ENCODE assay signal across 9 mouse cellular contexts in the genomic region with DNA sequence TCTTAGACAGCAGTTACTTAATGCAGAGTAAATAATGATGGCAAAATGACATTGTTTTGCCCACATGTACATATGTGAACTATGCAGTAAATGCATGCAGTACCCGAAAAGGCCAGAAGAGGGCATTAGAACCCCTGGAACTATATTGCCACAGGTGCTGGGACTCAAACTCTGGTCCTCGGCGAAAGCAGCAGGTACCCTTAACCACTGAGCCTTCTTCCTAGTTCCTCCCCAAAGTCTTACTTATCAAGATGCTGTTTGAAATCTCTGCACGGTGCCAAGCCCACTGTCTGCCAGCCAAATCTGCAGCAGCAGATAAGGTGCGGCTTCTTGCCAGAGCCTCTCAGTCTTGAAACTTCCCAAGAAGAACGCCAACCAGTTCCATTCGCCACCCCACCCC.
DNase-seq lines count a peak whose midpoint lies in the region; ATAC-seq and TF ChIP-seq lines count a peak whose summit lies in the region.
"Had no signal": no experiment of that assay in that cellular context is flagged by ENCODE, and none has a peak within 500 bp of the region (broad histone marks: within the 10 kb centered on the region; RNA-seq: fewer than 3 reads in every experiment).

No protein-coding gene starts in this region.

- H3K4me2 ChIP-seq in kidney, embryonic 14.5 days (replicated peaks; ENCODE audit: low read depth, low read length): no peak overlapping the region
- H3K4me2 ChIP-seq: hindbrain, embryonic 13.5 days had no signal

- peaks cover 2% of the 10 kb centered on the region; the same call in 1 of the 2 replicates for H3K4me1 ChIP-seq in kidney, adult 2 months (ENCODE audit: control insufficient read depth, insufficient read depth, low read length)
- peaks cover 2 to 24% of the 10 kb centered on the region in 2 experiments; a peak in 3 of 4 replicates for H3K4me1 ChIP-seq in ES-E14 (ENCODE audit: control insufficient read depth in 2 of 2, insufficient read depth in 2 of 2, low read length in 2 of 2, poor library complexity in 1 of 2)
- H3K4me1 ChIP-seq in kidney, embryonic 14.5 days (ENCODE audit: control insufficient read depth, insufficient read depth, low read length): peaks cover 6% of the 10 kb centered on the region

- H3K27ac ChIP-seq in kidney, adult 2 months (ENCODE audit: insufficient read depth, low read depth, low read length): no peak overlapping the region
- H3K27ac ChIP-seq in ES-E14 (ENCODE audit: insufficient read depth, low read depth, low read length, poor library complexity, severe bottlenecking): no peak overlapping the region
- H3K27ac ChIP-seq in kidney, embryonic 14.5 days (ENCODE audit: low read depth, low read length): no peak overlapping the region
- H3K27ac ChIP-seq: hindbrain, embryonic 13.5 days had no signal

- no peak for TF ChIP-seq POLR2A in kidney, adult 2 months (IDR thresholded peaks at IDR 0.05; ENCODE audit: low read depth, low read length)

- in situ Hi-C loops in ES-E14 (cut with MboI; ENCODE audit: low sequenced_read_pairs in 2 of 2, unreplicated experiment in 2 of 2): no loop called here

- WGBS in kidney, adult 2 months: 91% methylated on average over 7 of the region's 7 CpGs
- 84% methylated on average over 7 of the region's 7 CpGs for WGBS in kidney, embryonic 14.5 days

- no peak overlapping the region for H3K9ac ChIP-seq in ES-E14 (ENCODE audit: insufficient read depth, low read depth, low read length, poor library complexity, severe bottlenecking)
- H3K9ac ChIP-seq in kidney, embryonic 14.5 days (ENCODE audit: low read depth, low read length): no peak overlapping the region
- H3K9ac ChIP-seq: hindbrain, embryonic 13.5 days had no signal

- no peak for DNase-seq in kidney, adult 2 months
- no peak for DNase-seq in kidney, postnatal 4 days
- DNase-seq in B cell, adult 2 months: peak; percentile 37 to 45
- no peak for DNase-seq in ES-E14 (ENCODE audit: low read depth, low spot score)
- no peak for DNase-seq in right cerebral cortex, postnatal 25 days
- DNase-seq: right cerebral cortex, postnatal 4 days had no signal

- no peaks in the 10 kb centered on the region for H3K27me3 ChIP-seq in kidney, adult 2 months (replicated peaks; ENCODE audit: control insufficient read depth, insufficient read depth, low read length)
- no peaks in the 10 kb centered on the region for H3K27me3 ChIP-seq in kidney, embryonic 14.5 days (ENCODE audit: control insufficient read depth, insufficient read depth, low read length)
- H3K27me3 ChIP-seq: hindbrain, embryonic 13.5 days had no signal

- H3K4me3 ChIP-seq in kidney, adult 2 months (ENCODE audit: insufficient read depth, low read depth, low read length): no peak overlapping the region
- no peak overlapping the region for H3K4me3 ChIP-seq in ES-E14 (ENCODE audit: insufficient read depth in 1 of 2, low read depth in 1 of 2, low read length in 2 of 2, poor library complexity in 1 of 2, severe bottlenecking in 1 of 2)
- H3K4me3 ChIP-seq in kidney, embryonic 14.5 days (ENCODE audit: low read length): no peak overlapping the region
- H3K4me3 ChIP-seq: hindbrain, embryonic 13.5 days had no signal

- TF ChIP-seq CTCF in kidney, adult 2 months (conservative IDR thresholded peaks at IDR 0.05; ENCODE audit: insufficient read depth, insufficient read length, low read depth, low read length): peak; percentile 37; the same call in 1 of the 2 replicates

- H3K36me3 ChIP-seq in kidney, adult 2 months (ENCODE audit: control insufficient read depth, insufficient read depth, low read length): no peaks in the 10 kb centered on the region
- peaks cover 4% of the 10 kb centered on the region; the same call in 1 of the 2 replicates for H3K36me3 ChIP-seq in ES-E14 (ENCODE audit: control insufficient read depth, insufficient read depth, low read length, poor library complexity, severe bottlenecking)
- H3K36me3 ChIP-seq in kidney, embryonic 14.5 days (ENCODE audit: control insufficient read depth, insufficient read depth, low read length): no peaks in the 10 kb centered on the region
- H3K36me3 ChIP-seq: hindbrain, embryonic 13.5 days had no signal

- ATAC-seq in megakaryocyte-erythroid progenitor cell, adult 5-6 weeks (replicated peaks; ENCODE audit: low FRiP score, low TSS enrichment, poor library complexity, severe bottlenecking): peak; percentile 21; the same call in 1 of the 2 replicates
- ATAC-seq in kidney, embryonic 14.5 days (ENCODE audit: low FRiP score, low TSS enrichment): no peak

- no peaks in the 10 kb centered on the region for H3K9me3 ChIP-seq in ES-E14 (ENCODE audit: control insufficient read depth, insufficient read depth, low read depth, low read length)
- 0 out of 2 replicates have a peak, but pooled peaks cover 5% of the 10 kb centered on the region for H3K9me3 ChIP-seq in kidney, embryonic 14.5 days (ENCODE audit: control insufficient read depth, low read length)
- H3K9me3 ChIP-seq: hindbrain, embryonic 13.5 days had no signal

TF ChIP-seq in ES-E14, 5 proteins besides CTCF, POLR2A, EP300 and RAD21:
- no peak for TF ChIP-seq MAFK (IDR thresholded peaks at IDR 0.05; ENCODE audit: insufficient read depth, low read depth, low read length)
- no peak for TF ChIP-seq HCFC1 (IDR thresholded peaks at IDR 0.05; ENCODE audit: borderline replicate concordance, insufficient read depth, low read length)
- no peak for TF ChIP-seq ZNF384 (IDR thresholded peaks at IDR 0.05; ENCODE audit: low read depth, low read length)
- 0 out of 2 replicates have a peak, but pooled peaks have one; percentile 1 for TF ChIP-seq ZC3H11A (IDR thresholded peaks at IDR 0.05; ENCODE audit: borderline replicate concordance, low read depth, low read length)
- no peak for TF ChIP-seq CHD2 (IDR thresholded peaks at IDR 0.05; ENCODE audit: low read depth, low read length)

Comparison
In these comparisons a context has a peak if more than half of its experiments do, and no peak if none do; other contexts are left out.
1. DNase-seq: peak in B cell, adult 2 months (2 of 2); none in kidney, adult 2 months (single experiment), kidney, postnatal 4 days (0 of 2), ES-E14 (single experiment) and right cerebral cortex, postnatal 25 days (single experiment).